Mouse (Mus musculus): ENCODE results near the gene Mtus2.

- TF ChIP-seq CTCF (IDR thresholded peaks at IDR 0.05; ENCODE audit: low read depth, low read length), result no peak
- TF ChIP-seq POLR2A (IDR thresholded peaks at IDR 0.05; ENCODE audit: borderline replicate concordance, low read depth, low read length), result no peak
Observed at GRCm38 (mm10) chr5:148048200-148048599, 91.1 kb downstream of the Mtus2 start.

Data from bone marrow macrophage, adult 2 months (primary cell).